Mouse (Mus musculus): ENCODE results near the gene D5Ertd579e.
"Not testable (repeated sequence)": the region's sequence is repeated elsewhere in the genome, so short reads cannot be mapped to it uniquely, and the experiment has no call there.

Gene D5Ertd579e

GRCm38 (mm10) chr5:36683586-36683985, 12.2 kb downstream of the D5Ertd579e start:
- no peak for DNase-seq (ENCODE audit: low read depth, low spot score)

GRCm38 (mm10) chr5:36681219-36681618, 14.6 kb downstream of the D5Ertd579e start:
- DNase-seq (ENCODE audit: low read depth, low spot score), result no peak

GRCm38 (mm10) chr5:36679918-36680598, 15.8 kb downstream of the D5Ertd579e start:
- DNase-seq (ENCODE audit: low read depth, low spot score), result peak; percentile 29

GRCm38 (mm10) chr5:36678799-36679198, 17.0 kb downstream of the D5Ertd579e start:
- no peak for DNase-seq (ENCODE audit: low read depth, low spot score)

GRCm38 (mm10) chr5:36677907-36678306, 17.9 kb downstream of the D5Ertd579e start:
- DNase-seq (ENCODE audit: low read depth, low spot score), result no peak

GRCm38 (mm10) chr5:36675466-36675865, 20.4 kb downstream of the D5Ertd579e start:
- peak; percentile 36 for DNase-seq (ENCODE audit: low read depth, low spot score)

- no peak for DNase-seq (ENCODE audit: low read depth, low spot score)
These were observed 21.0 kb downstream of the D5Ertd579e start for GRCm38 (mm10) chr5:36674658-36675433.

- DNase-seq (ENCODE audit: low read depth, low spot score), result peak; percentile 90
These were observed 26.5 kb downstream of the D5Ertd579e start for GRCm38 (mm10) chr5:36669021-36670008.

- DNase-seq (ENCODE audit: low read depth, low spot score), result no peak
These were observed 27.3 kb downstream of the D5Ertd579e start for GRCm38 (mm10) chr5:36668572-36668971.

- DNase-seq (ENCODE audit: low read depth, low spot score), result not testable (repeated sequence)
These were observed 27.8 kb downstream of the D5Ertd579e start for GRCm38 (mm10) chr5:36667986-36668385.

GRCm38 (mm10) chr5:36667165-36667564, 28.7 kb downstream of the D5Ertd579e start:
- DNase-seq (ENCODE audit: low read depth, low spot score), result no peak

GRCm38 (mm10) chr5:36666699-36667098, 29.1 kb downstream of the D5Ertd579e start:
- DNase-seq (ENCODE audit: low read depth, low spot score), result not testable (repeated sequence)

GRCm38 (mm10) chr5:36663329-36663728, 32.5 kb downstream of the D5Ertd579e start:
- DNase-seq (ENCODE audit: low read depth, low spot score), result peak; percentile 40

GRCm38 (mm10) chr5:36660977-36661760, 34.7 kb downstream of the D5Ertd579e start:
- DNase-seq (ENCODE audit: low read depth, low spot score), result not testable (repeated sequence)

- DNase-seq (ENCODE audit: low read depth, low spot score), result no peak
These were observed 70.2 kb downstream of the D5Ertd579e start for GRCm38 (mm10) chr5:36625612-36626011.

- DNase-seq (ENCODE audit: low read depth, low spot score), result no peak
These were observed 72.2 kb downstream of the D5Ertd579e start for GRCm38 (mm10) chr5:36623670-36624069.

GRCm38 (mm10) chr5:36621058-36621449, 74.8 kb downstream of the D5Ertd579e start:
- DNase-seq (ENCODE audit: low read depth, low spot score), result no peak

- peak; percentile 71 for DNase-seq (ENCODE audit: low read depth, low spot score)
These were observed 75.3 kb downstream of the D5Ertd579e start for GRCm38 (mm10) chr5:36620409-36621057.

GRCm38 (mm10) chr5:36618890-36619289, 76.9 kb downstream of the D5Ertd579e start:
- peak; percentile 85 for DNase-seq (ENCODE audit: low read depth, low spot score)

- DNase-seq (ENCODE audit: low read depth, low spot score), result no peak
These were observed 77.5 kb downstream of the D5Ertd579e start for GRCm38 (mm10) chr5:36618356-36618755.

Measured in brain, adult 2 months (tissue).